Mouse (Mus musculus) bone marrow, adult 2 months (tissue): ENCODE data around the gene Gm6482. TPM values are rescaled to one million over a fixed set of nuclear protein-coding genes. Genes with fewer than 3 reads are reported as not detected.
"Not testable (repeated sequence)": the region's sequence is repeated elsewhere in the genome, so short reads cannot be mapped to it uniquely, and the experiment has no call there.

Experiments
- H3K27ac ChIP-seq: fragments of 200-500 bp; 2 replicates; pipeline ENCODE4 v1.5.1; 2012; ENCODE audit warnings: low read depth, mild to moderate bottlenecking, control low read depth, inconsistent platforms, low read length; ENCODE audit not compliant: control insufficient read depth, poor library complexity, insufficient read depth
- H3K4me1 ChIP-seq: fragments of 200-500 bp; 2 replicates; pipeline ENCODE4 v1.6.1; 2011; ENCODE audit warnings: low read length; ENCODE audit not compliant: control insufficient read depth, insufficient read depth
- H3K4me3 ChIP-seq: fragments of 200-500 bp; replicated peaks from 2 replicates; pipeline ENCODE3; 2011; ENCODE audit warnings: mild to moderate bottlenecking, low read depth, low read length, control low read depth; ENCODE audit not compliant: control insufficient read depth
- WGBS: fragments of 180-500 bp; shearing (Covaris S2); methylation state at CpG from one replicate; pipeline ENCODE4 v1.1.7; 2018; 5-methylcytosine and 5-hydroxymethylcytosine counted together
- polyA plus RNA-seq: library from polyadenylated mRNA; stranded (reverse); fragments of >200 nt; gene quantifications from 2 replicates; pipeline ENCODE4 v1.2.4, GENCODE M21; 2011; ENCODE audit warnings: low replicate concordance; ENCODE audit not compliant: missing spikeins, insufficient read depth, insufficient read length

Gm6482 gene
- not detected in 2 replicates for polyA plus RNA-seq

DNA sequence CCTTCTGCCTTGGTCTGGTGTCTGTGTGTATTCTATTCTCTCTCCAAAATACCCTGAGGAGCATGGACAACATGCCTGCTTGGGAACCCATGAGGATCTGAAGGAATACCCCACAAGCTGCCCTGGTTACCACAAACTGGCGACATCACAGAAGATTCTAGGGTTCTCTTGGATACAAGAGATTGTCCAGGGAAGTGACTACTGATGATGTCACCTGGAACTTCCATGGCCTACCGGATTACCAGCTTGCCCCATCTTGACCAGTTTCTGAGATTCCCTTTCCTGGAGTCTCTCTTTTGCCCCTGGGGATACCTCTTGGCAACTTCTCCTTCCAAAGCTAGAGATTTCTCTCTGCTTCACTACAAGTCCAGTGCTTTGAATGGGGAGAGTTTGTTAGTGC lies at the start of gene Gm6482:
Gm6482 (minus strand) TSS at position 101 of the 400 bp plus-strand sequence.
- not testable (repeated sequence) for H3K27ac ChIP-seq, H3K4me3 ChIP-seq, H3K4me1 ChIP-seq
- 82% methylated on average over 1 of the region's 2 CpGs for WGBS

GRCm38 (mm10) chr14:41453418-41453817 lies 45.3 kb upstream of the Gm6482 start, which contains the start of gene Gm7954:
Gene Gm7954 (minus strand): TSS chr14:41453518.
- H3K4me3 ChIP-seq, H3K4me1 ChIP-seq, H3K27ac ChIP-seq: not testable (repeated sequence)
- 73% methylated on average over 2 of the region's 2 CpGs for WGBS

DNA sequence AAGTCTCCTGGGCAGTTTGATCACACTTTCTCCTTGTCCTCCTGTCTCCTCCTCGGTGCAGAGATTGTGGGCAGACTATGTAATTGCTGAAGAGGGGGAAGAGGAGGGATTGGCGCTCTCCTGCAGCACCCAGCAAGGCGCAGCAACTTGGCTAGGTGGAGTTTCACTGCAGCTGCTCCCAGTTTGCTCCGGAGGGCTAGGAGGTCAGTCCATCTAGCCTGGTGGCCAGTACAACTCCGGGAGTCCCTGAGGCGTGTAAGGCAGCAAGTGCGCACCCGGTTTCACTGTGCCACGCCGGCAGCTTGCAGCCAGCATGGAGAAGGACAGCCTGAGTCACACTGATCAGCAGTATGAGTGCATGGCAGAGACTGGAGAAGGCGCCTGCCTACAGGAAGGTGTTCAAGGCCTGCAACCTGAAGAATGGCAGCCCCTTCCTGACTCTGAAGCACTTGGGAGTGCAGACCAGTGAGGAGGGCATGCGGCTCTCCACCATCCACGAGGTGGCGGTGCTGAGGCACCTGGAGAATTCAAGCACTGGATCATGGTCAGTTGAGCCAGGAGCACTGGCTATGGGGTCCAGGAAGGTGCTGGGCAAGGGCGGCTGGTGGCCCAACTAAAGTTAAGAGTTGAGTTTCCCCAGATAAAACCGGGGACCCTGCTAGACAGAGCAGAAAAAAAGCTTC lies 17.5 kb upstream of the Gm6482 start:
- H3K4me1 ChIP-seq, H3K27ac ChIP-seq, H3K4me3 ChIP-seq: not testable (repeated sequence)
- 12% methylated on average over 15 of the region's 16 CpGs for WGBS

GRCm38 (mm10) chr14:41424694-41425093 lies 16.6 kb upstream of the Gm6482 start:
- H3K4me3 ChIP-seq, H3K27ac ChIP-seq, H3K4me1 ChIP-seq: not testable (repeated sequence)
- 32% methylated on average over 14 of the region's 14 CpGs for WGBS

DNA sequence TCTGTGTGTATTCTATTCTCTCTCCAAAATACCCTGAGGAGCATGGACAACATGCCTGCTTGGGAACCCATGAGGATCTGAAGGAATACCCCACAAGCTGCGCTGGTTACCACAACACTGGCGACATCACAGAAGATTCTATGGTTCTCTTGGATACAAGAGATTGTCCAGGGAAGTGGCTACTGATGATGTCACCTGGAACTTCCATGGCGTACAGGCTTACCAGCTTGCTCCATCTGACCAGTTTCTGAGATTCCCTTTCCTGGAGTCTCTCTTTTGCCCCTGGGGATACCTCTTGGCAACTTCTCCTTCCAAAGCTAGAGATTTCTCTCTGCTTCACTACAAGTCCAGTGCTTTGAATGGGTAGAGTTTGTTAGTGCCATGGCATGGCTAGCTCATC lies 21.8 kb downstream of the Gm6482 start, which contains the start of gene Gm7945:
Gm7945 (minus strand) TSS at position 101 of the 400 bp plus-strand sequence.
- H3K4me3 ChIP-seq, H3K4me1 ChIP-seq, H3K27ac ChIP-seq: not testable (repeated sequence)
- WGBS: no CpG with 5 or more reads among the region's 3 CpGs

Other genes with a start within 250 kb of the Gm6482 start
- gene Sftpd, start 223.1 kb downstream of the Gm6482 start, polyA plus RNA-seq: 0.77 and 1.2 TPM in 2 replicates
- not detected in 2 replicates for gene Gm2832, start 129.5 kb downstream of the Gm6482 start, polyA plus RNA-seq
- not detected in 2 replicates for gene Gm5798, start 59.7 kb downstream of the Gm6482 start, polyA plus RNA-seq
- gene Gm7945, start 21.9 kb downstream of the Gm6482 start, polyA plus RNA-seq: not detected in 2 replicates
- gene Gm7954, start 45.2 kb upstream of the Gm6482 start, polyA plus RNA-seq: not detected in 2 replicates
- gene Gm3486, start 81.2 kb upstream of the Gm6482 start, polyA plus RNA-seq: not detected in 2 replicates
- gene Gm7970, start 147.3 kb upstream of the Gm6482 start, polyA plus RNA-seq: not detected in 2 replicates
- gene 1700049E17Rik2, start 164.9 kb upstream of the Gm6482 start, polyA plus RNA-seq: not detected in 2 replicates
- not detected in 2 replicates for gene Gm3072, start 216.3 kb upstream of the Gm6482 start, polyA plus RNA-seq
- gene Gm3676, start 238.2 kb upstream of the Gm6482 start, polyA plus RNA-seq: not detected in 2 replicates